Mouse (Mus musculus) ovary, adult 18-20 months (tissue): ENCODE data around the gene Wdr24.
A peak's percentile ranks its signal among the peaks of the same experiment; 100 is the strongest.
"Not testable (repeated sequence)": the region's sequence is repeated elsewhere in the genome, so short reads cannot be mapped to it uniquely, and the experiment has no call there.

Source experiments
- DNase-seq: peaks from one replicate; pipeline ENCODE4 v3.0.0; 2022; ENCODE audit warnings: low spot score, mixed read lengths

The Wdr24 gene

GRCm38 (mm10) chr17:25860832-25861703 lies 37.6 kb downstream of the Wdr24 start, which contains the start of gene Wdr90:
TSS of gene Wdr90 (minus strand) at chr17:25861501.
- DNase-seq, result peak; percentile 88

- no peak for DNase-seq
Observed at GRCm38 (mm10) chr17:25861704-25862612, 38.5 kb downstream of the Wdr24 start.

- DNase-seq, result no peak
Observed at GRCm38 (mm10) chr17:25863681-25864080, 40.3 kb downstream of the Wdr24 start.

GRCm38 (mm10) chr17:25864311-25864710 lies 40.9 kb downstream of the Wdr24 start:
- DNase-seq, result no peak

GRCm38 (mm10) chr17:25865288-25865687 lies 41.9 kb downstream of the Wdr24 start:
- DNase-seq, result no peak

GRCm38 (mm10) chr17:25866172-25866571 lies 42.7 kb downstream of the Wdr24 start:
- DNase-seq, result no peak

- DNase-seq, result no peak
Observed at GRCm38 (mm10) chr17:25867509-25867835, 44.0 kb downstream of the Wdr24 start.

GRCm38 (mm10) chr17:25867836-25868600 lies 44.6 kb downstream of the Wdr24 start:
- DNase-seq, result peak; percentile 86

GRCm38 (mm10) chr17:25868601-25869191 lies 45.3 kb downstream of the Wdr24 start, which contains the start of gene Mcrip2:
TSS of gene Mcrip2 (minus strand) at chr17:25868764.
- peak; percentile 84 for DNase-seq

- no peak for DNase-seq
Observed at GRCm38 (mm10) chr17:25869498-25869897, 46.1 kb downstream of the Wdr24 start.

GRCm38 (mm10) chr17:25869954-25870353 lies 46.5 kb downstream of the Wdr24 start:
- no peak for DNase-seq

- DNase-seq, result not testable (repeated sequence)
Observed at GRCm38 (mm10) chr17:25871566-25871965, 48.1 kb downstream of the Wdr24 start.

- DNase-seq, result no peak
Observed at GRCm38 (mm10) chr17:25872676-25873075, 49.2 kb downstream of the Wdr24 start.

GRCm38 (mm10) chr17:25873405-25874147 lies 50.1 kb downstream of the Wdr24 start:
- DNase-seq, result no peak

- no peak for DNase-seq
Observed at GRCm38 (mm10) chr17:25874148-25874720, 50.8 kb downstream of the Wdr24 start.

- peak; percentile 77 for DNase-seq
Observed at GRCm38 (mm10) chr17:25874721-25875170, 51.3 kb downstream of the Wdr24 start, which contains the start of gene Mettl26. TSS of gene Mettl26 (plus strand) at chr17:25875074.

GRCm38 (mm10) chr17:25875171-25876136 lies 52.0 kb downstream of the Wdr24 start:
- DNase-seq, result peak; percentile 82

GRCm38 (mm10) chr17:25876347-25876915 lies 53.0 kb downstream of the Wdr24 start:
- no peak for DNase-seq

GRCm38 (mm10) chr17:25877025-25877424 lies 53.6 kb downstream of the Wdr24 start:
- DNase-seq, result no peak
